Mouse (Mus musculus) common myeloid progenitor, adult 5-6 weeks (primary cell): ENCODE measurements around the gene Ear1. TPM values are rescaled to one million over a fixed set of nuclear protein-coding genes. Genes with fewer than 3 reads are reported as not detected.
"Not testable (repeated sequence)": the region's sequence is repeated elsewhere in the genome, so short reads cannot be mapped to it uniquely, and the experiment has no call there.

Experiments used
- ATAC-seq: replicated peaks from 2 replicates; pipeline ENCODE4 v1.8.0; 2016; ENCODE audit warnings: low read depth, mild to moderate bottlenecking, moderate TSS enrichment, inconsistent platforms; ENCODE audit not compliant: poor library complexity, severe bottlenecking
- total RNA-seq: library from RNA; stranded (forward); fragments of 200-1000, 187-1606 nt; gene quantifications from 2 replicates; pipeline ENCODE4 v1.2.3, GENCODE M21; 2017

The Ear1 gene
- total RNA-seq = 0.18 TPM in 1 of 2 replicates, not detected in the other

DNA sequence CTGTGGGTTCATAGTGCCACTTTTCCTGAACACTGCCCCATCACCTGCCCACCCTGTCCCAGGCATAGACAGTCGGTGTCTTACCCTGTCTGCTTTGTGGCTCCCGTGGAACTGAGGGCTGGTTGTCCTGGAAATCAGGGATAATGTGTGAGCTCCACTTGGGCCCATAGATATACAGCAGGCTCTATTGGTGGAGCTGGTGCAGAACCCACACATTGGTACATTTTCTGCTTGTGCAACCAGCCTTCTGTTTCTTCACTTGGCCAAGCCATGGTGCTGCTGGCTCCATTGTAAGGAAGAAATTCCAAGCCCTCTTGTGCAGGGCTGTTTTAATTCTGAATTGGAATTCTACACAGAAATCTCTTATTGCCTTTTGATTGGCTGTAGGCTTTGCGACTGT, at the start of gene Ear1:
Gene Ear1, minus strand, starts transcription at position 101 of the 400 bp plus-strand sequence.
- ATAC-seq = not testable (repeated sequence)

DNA sequence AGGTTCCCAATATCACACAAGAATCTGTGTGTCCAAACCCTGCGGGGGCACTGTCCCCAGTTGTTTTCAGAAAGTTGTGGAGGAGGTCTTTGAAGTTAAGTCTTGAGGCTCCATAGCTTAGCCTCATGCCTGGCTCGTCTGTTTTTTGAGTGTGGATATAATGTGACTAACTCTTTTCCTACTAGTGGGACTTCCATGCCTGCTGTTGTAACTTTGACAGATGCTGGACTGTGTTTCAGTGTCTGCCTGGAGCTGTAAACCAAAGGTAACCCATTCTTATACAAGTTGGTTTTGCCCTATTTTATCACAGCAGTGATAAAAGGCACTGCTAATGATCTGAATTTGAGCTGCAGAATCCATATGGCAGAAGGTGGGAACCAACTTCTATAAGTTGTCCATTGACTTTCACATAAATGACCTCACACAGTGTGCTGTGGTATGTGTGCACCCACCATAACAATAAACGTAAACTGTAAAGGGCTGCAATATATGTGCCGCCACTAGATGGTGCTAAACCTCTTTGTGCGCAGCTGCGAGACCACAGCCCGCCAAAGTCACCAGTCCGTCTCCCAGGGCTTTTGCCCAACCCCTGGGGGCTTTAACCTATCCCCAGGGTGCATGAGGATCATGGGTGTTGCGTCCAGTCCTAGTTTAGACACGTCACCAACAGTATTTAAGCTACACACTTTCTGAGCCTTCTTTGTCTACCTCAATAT, 49.5 kb upstream of the Ear1 start, which contains the start of gene Gm8113:
Gene Gm8113, plus strand, starts transcription at position 703 of the 716 bp plus-strand sequence.
- peak; percentile 93 for ATAC-seq

DNA sequence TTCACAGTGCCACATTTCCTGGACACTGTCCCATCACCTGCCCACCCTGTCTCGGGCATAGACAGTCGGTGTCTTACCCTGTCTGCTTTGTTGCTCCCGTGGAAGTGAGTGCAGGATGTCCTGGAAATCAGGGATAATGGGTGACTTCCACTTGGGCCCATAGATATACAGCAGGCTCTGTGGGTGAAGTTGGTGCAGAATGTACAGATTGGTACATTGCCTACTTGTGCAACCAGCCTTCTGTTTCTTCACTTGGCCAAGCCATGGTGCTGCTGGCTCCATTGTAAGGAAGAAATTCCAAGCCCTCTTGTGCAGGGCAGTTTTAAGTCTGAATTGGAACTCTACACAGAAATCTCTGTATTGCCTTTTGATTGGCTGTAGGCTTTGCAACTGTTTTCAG, 48.1 kb upstream of the Ear1 start, which contains the start of gene Ear10:
Gene Ear10, minus strand, starts transcription at position 101 of the 400 bp plus-strand sequence.
- ATAC-seq = not testable (repeated sequence)

DNA sequence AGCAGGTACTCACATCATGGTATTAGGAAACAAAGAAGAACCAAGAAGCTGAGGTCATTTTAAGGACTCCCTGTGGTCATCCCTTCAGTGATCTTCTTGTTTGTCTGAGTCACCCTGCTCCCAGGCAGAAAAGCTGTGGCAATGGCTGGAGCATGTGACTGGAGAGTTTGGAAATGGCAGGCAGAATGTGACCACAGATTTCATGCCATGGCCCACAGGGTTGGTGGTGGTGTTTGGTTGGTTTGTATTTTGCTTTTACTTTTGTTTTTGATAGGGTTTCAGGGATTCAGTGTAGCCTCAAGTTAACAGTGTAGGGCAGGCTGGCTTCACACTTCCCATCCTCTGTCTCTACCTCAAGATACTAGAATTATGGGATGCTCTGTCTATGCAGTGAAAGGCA, 42.9 kb upstream of the Ear1 start:
- peak; percentile 68 for ATAC-seq

DNA sequence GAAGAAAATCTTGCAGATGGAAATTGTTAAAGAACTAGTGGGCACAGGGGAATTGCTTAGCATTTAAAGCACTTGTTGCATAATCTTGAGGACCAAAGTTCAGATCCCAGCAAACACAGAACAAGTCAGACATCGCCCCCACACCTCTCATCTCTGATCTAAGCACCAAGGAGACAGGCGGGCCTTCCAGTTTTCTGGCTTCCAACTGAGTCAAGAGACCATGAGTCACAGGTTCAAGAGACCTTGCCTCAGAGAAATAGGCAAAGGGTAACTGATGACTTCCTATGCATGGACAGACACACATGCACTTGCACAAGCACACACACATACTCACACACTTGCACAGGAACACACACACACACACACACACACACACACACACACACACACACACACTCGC, 23.3 kb upstream of the Ear1 start:
- ATAC-seq = not testable (repeated sequence)

DNA sequence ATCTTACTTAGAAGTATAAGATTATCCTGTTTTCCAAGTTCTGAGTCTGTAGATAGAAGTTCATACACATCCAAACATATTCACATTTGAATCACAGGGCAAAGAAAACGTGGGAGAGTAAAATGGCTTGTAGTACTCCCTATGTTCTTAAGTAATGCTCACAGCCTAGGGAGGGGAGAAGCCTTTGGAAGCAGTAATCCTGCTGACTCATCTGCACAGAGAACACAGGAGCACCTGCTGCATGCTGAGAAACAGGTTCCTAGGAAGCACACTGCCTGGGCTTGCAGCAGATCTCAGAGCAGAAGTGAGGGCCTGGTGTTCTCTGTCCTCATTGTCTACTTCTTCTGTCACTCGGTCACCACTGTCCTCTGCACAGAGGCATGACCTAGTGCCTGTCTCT, 20.0 kb upstream of the Ear1 start:
- ATAC-seq = not testable (repeated sequence)

DNA sequence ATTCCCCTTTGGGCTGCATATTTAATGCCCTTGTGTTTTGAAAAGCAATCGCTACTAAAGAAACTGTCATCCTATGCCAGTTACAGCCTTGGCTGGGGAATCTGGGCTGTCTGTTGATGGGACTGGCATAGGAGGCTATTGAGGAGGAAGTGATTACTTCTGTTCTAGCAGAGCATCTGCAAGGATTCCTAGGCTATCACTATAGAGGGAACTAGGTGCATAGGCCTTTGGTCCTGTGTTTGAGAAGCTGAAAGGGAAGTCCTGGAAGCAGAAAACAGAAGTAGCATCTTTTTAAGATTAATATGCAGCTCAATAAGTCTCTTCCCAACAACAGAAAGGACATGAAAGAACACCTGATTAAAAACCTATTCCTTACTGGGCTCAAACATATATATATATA, 16.0 kb upstream of the Ear1 start:
- ATAC-seq = peak; percentile 74

DNA sequence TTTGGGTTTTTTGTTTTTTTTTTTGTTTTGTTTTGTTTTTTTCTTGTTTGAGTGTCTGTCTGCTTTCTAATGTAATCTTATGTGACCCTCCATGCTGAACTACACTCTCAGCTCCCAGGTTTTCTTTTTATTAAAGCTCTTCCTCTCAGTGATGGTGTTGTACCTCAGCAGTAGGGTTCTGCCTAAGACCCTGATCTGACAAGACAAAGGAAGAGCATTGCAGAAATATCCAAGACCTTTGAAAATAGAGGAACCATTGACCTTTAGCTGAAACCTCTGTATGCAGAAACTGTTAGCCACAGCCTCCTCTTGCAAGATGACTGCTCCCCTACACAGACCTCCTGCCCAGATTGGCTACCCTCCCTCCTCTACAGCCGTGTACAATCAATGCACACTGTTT, 10.9 kb upstream of the Ear1 start:
- ATAC-seq = peak; percentile 59; the same call in 1 of the 2 replicates

DNA sequence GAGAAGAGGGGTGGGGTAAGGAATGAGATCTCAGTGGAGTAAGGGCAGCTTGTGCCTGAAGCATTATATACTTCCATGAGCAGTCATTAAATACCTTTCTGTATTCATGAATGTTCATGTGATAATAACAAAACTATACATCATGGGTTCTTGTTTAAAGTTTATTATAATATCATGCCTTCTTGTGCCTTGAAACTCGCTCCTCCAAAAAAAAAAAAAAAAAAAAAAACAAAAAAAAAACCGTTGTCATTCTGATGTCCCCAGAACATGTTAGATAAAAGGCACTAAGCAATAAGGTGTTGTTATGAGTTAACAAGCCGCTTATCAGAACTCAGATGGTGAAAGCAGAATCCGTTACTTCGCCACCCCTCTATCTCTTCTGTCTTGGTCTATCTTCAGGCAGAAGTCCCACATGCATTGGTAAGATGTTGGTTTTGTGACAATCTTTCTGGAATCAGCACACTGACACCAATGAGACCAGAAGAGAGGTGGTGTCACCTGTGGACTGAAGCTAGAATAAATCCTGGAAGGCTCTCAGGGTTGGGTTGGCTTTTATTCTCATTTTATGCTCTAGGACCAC, 4.7 kb upstream of the Ear1 start:
- ATAC-seq = not testable (repeated sequence)

DNA sequence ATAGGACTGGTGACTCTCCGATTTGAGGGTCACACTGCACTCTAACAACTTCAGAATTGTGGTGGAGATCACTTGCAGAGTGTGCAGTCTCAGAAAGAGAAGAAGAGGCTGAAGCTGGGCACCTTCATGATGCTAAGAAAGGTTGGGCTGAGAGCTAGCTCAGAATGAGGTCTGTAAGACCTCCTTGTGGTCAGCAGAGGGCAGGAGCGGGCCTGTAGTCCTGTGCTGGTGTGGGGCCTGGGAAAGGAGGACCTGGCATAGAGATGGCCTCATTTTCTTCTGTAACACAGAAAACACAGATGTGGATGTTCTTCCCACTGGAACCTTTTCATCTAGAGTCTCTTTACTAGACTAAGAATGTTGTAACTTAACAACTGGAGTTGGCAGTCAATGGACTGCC, 2.5 kb upstream of the Ear1 start:
- ATAC-seq = peak; percentile 87

DNA sequence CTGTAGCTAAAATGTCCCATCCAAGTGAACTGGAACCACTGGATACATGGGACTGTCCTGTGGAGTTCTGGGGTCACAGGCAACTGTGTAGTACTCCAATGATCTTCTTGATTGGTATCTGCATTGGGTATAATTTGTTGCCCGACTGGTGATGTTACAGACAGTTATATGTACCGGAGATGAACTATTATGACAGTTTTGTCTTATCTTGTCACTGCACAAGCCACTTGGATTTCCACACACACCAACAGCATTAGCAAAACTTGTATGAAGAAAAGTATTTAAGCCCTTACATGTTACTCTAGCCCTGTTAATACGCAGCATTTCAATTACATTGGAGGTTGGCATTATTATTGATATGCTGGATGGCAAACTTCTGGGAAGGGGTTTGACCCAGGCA, 455 bp downstream of the Ear1 start:
- not testable (repeated sequence) for ATAC-seq

DNA sequence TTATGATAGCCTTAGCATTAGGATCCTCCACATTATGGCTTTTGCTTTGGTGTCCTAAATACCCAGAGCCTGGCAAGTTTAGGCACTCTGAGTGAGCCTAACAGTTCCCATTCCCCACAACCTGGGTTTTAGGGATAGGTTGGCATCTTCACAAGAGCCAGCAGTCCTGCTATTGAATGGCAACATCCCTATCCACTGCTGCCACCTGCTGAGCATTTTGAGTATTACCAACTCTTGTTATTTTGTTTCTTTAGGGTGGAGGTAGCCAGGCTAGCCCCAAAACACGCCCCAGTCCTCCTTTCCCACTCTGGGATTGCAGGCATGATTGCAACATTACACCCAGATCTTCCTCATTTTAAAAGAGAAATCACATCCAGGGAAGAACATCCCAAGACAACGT, 14.8 kb downstream of the Ear1 start:
- ATAC-seq = peak; percentile 65; the same call in 1 of the 2 replicates

DNA sequence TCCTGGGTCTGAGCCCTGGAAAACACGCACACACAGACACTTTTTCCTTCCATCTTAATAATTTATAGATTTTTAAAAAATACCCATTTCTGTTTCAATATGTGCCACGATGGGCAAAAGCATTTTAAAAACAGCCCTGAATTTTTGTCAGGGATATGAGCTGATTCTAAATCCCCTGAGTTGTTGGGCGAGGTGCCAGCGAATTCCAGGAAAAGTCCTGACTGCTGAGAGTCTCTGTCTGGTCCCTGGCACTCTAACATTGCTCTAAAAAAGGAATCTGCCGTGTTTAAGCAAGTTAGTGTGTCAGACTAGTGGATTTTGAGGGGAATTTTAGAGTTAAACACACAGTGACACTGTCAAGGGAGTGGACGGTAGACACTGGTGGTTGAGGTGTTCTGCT, 15.9 kb downstream of the Ear1 start:
- ATAC-seq = not testable (repeated sequence)

DNA sequence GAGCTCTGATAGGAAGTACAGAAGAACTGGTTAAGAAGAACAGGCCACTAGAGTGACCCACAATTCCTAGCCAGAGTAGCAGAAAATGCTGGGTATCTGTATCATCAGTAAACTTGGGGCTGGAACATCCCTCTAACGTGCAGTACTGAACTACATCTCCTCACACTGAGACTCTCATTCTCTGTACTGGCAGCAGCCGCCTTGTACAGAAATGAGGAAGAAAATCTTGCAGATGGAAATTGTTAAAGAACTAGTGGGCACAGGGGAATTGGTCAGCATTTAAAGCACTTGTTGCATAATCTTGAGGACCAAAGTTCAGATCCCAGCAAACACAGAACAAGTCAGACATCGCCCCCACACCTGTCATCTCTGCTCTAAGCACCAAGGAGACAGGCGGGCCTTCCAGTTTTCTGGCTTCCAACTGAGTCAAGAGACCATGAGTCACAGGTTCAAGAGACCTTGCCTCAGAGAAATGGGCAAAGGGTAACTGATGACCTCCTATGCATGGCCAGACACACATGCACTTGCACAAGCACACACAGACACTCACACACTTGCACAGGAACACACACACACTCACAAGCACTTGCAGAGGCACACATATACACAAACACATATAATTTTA, 31.3 kb downstream of the Ear1 start:
- not testable (repeated sequence) for ATAC-seq

DNA sequence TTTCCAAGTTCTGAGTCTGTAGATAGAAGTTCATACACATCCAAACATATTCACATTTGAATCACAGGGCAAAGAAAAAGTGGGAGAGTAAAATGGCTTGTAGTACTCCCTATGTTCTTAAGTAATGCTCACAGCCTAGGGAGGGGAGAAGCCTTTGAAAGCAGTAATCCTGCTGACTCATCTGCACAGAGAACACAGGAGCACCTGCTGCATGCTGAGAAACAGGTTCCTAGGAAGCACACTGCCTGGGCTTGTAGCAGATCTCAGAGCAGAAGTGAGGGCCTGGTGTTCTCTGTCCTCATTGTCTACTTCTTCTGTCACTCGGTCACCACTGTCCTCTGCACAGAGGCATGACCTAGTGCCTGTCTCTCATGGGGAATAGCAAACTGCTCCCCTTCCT, 34.3 kb downstream of the Ear1 start:
- ATAC-seq = not testable (repeated sequence)

DNA sequence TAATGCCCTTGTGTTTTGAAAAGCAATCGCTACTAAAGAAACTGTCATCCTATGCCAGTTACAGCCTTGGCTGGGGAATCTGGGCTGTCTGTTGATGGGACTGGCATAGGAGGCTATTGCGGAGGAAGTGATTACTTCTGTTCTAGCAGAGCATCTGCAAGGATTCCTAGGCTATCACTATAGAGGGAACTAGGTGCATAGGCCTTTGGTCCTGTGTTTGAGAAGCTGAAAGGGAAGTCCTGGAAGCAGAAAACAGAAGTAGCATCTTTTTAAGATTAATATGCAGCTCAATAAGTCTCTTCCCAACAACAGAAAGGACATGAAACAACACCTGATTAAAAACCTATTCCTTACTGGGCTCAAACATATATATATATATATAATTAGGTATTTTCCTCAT, 40.0 kb downstream of the Ear1 start:
- peak; percentile 48; the same call in 1 of the 2 replicates for ATAC-seq

DNA sequence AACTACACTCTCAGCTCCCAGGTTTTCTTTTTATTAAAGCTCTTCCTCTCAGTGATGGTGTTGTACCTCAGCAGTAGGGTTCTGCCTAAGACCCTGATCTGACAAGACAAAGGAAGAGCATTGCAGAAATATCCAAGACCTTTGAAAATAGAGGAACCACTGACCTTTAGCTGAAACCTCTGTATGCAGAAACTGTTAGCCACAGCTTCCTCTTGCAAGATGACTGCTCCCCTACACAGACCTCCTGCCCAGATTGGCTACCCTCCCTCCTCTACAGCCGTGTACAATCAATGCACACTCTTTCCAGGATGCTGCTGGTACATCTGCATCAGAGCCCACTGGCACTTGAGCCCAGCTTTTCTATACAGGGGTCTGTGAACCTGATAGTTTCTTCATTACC, 44.9 kb downstream of the Ear1 start:
- ATAC-seq = peak; percentile 97

DNA sequence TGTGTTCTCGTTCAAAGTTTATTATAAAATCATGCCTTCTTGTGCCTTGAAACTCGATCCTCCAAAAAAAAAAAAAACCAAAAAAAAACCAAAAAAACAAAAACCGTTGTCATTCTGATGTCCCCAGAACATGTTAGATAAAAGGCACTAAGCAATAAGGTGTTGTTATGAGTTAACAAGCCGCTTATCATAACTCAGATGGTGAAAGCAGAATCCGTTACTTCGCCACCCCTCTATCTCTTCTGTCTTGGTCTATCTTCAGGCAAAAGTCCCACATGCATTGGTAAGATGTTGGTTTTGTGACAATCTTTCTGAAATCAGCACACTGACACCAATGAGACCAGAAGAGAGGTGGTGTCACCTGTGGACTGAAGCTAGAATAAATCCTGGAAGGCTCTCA, 51.1 kb downstream of the Ear1 start:
- ATAC-seq = not testable (repeated sequence)

DNA sequence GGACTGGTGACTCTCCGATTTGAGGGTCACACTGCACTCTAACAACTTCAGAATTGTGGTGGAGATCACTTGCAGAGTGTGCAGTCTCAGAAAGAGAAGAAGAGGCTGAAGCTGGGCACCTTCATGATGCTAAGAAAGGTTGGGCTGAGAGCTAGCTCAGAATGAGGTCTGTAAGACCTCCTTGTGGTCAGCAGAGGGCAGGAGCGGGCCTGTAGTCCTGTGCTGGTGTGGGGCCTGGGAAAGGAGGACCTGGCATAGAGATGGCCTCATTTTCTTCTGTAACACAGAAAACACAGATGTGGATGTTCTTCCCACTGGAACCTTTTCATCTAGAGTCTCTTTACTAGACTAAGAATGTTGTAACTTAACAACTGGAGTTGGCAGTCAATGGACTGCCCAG, 53.4 kb downstream of the Ear1 start:
- peak; percentile 94 for ATAC-seq

DNA sequence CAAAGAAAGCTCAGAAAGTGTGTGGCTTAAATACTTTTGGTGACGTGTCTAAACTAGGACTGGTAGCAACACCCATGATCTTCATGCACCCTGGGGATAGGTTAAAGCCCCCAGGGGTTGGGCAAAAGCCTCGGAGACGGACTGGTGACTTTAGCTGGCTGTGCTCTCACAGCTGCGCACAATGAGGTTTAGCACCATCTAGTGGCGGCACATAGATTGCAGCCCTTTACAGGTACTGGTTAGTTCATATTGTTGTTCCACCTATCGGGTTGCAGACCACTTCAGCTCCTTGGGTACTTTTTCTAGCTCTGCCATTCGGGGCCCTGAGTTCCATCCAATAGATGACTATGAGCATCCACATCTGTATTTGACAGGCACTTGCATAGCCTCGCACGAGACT, 62.9 kb downstream of the Ear1 start:
- peak; percentile 45; the same call in 1 of the 2 replicates for ATAC-seq

DNA sequence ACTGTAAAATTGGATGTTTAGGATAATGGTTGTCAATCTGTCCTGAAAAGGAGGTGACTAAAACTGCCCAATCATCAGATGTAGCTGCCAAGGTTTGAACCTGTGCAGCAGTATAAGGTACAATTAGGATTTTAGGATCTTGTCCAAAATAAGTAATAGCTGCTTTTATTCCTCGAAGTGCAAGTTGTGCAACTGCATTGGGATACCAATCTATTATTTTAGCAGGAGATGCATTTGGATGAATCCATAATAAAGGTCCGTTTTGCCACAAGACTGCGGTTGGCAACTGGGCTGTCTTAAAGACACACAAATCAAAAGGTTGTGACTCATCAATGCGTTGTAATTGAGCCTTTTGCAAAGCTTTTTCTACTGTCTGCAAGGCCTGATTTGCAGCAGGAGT, 67.2 kb downstream of the Ear1 start:
- not testable (repeated sequence) for ATAC-seq
